Mouse (Mus musculus) embryonic fibroblast, embryonic 13.5 days (primary cell): ENCODE results near the gene Ttc16.

ENCODE experiments used
- CTCF ChIP-seq: IDR thresholded peaks from 2 replicates; pipeline ENCODE4 v1.5.1; 2011; ENCODE audit warnings: mild to moderate bottlenecking, control low read depth, low read length, moderate library complexity, borderline replicate concordance; ENCODE audit not compliant: insufficient read depth
- POLR2A ChIP-seq: IDR thresholded peaks from 2 replicates; pipeline ENCODE4 v1.6.1; 2011; ENCODE audit warnings: low read depth, mild to moderate bottlenecking, control low read depth, low read length, moderate library complexity

DNA sequence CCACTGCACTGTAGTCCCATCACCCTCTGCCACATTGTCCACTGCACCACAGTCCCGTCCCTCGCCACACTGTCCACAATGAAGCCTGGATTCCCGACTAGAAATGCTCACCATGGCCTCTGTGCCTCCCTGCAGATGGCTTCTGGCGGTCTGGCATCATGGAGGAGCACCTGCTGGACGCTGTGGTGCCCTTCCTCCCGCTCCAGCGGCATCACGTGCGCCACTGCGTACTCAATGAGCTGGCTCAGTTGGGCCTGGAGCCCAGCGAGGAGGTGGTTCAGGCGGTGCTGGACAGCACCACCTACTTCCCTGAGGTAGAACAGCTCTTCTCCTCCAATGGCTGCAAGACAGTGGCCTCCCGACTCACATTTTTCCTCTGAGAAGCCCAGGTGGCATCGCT is 14.1 kb downstream of the Ttc16 start:
- TF ChIP-seq CTCF (no peak), POLR2A (no peak)
